Comparison of ENCODE assay signal across 33 mouse cellular contexts in genomic region chr17:35280276-35280675, GRCm38 (mm10). TPM values are rescaled to one million over a fixed set of nuclear protein-coding genes. Genes with fewer than 3 reads are reported as not detected.
"Had no signal": no experiment of that assay in that cellular context is flagged by ENCODE, and none has a peak within 500 bp of the region (broad histone marks: within the 10 kb centered on the region; RNA-seq: fewer than 3 reads in every experiment).

No protein-coding gene starts in this region.

- H3K27ac ChIP-seq: heart, embryonic 13.5 days; heart, embryonic 15.5 days; hindbrain, embryonic 10.5 days; hindbrain, embryonic 12.5 days; hindbrain, embryonic 13.5 days; hindbrain, embryonic 14.5 days; hindbrain, embryonic 15.5 days; hindbrain, postnatal 0 days; intestine, embryonic 15.5 days; kidney, embryonic 15.5 days; kidney, postnatal 0 days; layer of hippocampus, adult 2 months; left cerebral cortex, adult 2 months had no signal

- H3K4me1 ChIP-seq: heart, embryonic 13.5 days; heart, embryonic 15.5 days; hindbrain, embryonic 12.5 days; hindbrain, embryonic 13.5 days; hindbrain, embryonic 15.5 days; intestine, embryonic 15.5 days; kidney, embryonic 15.5 days had no signal

- H3K36me3 ChIP-seq: heart, embryonic 13.5 days; heart, embryonic 15.5 days; hindbrain, embryonic 10.5 days; hindbrain, embryonic 12.5 days; hindbrain, embryonic 13.5 days; hindbrain, embryonic 15.5 days; intestine, embryonic 15.5 days; kidney, embryonic 15.5 days had no signal

- H3K4me3 ChIP-seq: heart, embryonic 13.5 days; heart, embryonic 15.5 days; hindbrain, embryonic 10.5 days; hindbrain, embryonic 12.5 days; hindbrain, embryonic 13.5 days; hindbrain, embryonic 15.5 days; intestine, embryonic 15.5 days; kidney, embryonic 15.5 days; layer of hippocampus, adult 2 months; left cerebral cortex, adult 2 months had no signal

- DNase-seq: heart, postnatal 10 days; heart, postnatal 14 days; heart, postnatal 36 days; heart, postnatal 4 days; kidney, adult 11 months; kidney, adult 18-20 months; kidney, adult 2 months; kidney, adult 8-10 months; kidney, adult 9 months; kidney, postnatal 10 days; kidney, postnatal 14 days; kidney, postnatal 36 days; kidney, postnatal 4 days; layer of hippocampus, adult 9-11 months; layer of hippocampus, postnatal 36 days had no signal

- H3K9ac ChIP-seq: heart, embryonic 13.5 days; heart, embryonic 15.5 days; hindbrain, embryonic 12.5 days; hindbrain, embryonic 13.5 days; hindbrain, embryonic 14.5 days; hindbrain, embryonic 15.5 days; intestine, embryonic 15.5 days; kidney, embryonic 15.5 days had no signal

RNA-seq across cellular contexts. Expression of gene H2-Q1, which starts 39.9 kb away (rescaled TPM):
- polyA plus RNA-seq: heart, embryonic 16.5 days; heart, postnatal 0 days; hindbrain, embryonic 10.5 days; hindbrain, embryonic 11.5 days; kidney, embryonic 14.5 days; kidney, embryonic 15.5 days; kidney, embryonic 16.5 days; kidney, postnatal 0 days had no signal
